Mouse (Mus musculus): ENCODE measurements at regions not wholly inside any gene's neighbourhood (a gene's known extent, or its start where the extent isn't known, plus 50 kb on each side); places are given as distances from the start of the nearest gene placed in this dataset.

- no peak for DNase-seq (ENCODE audit: low spot score)
Measured at GRCm38 (mm10) chr9:113091881-113092280, 616.2 kb downstream of the Pdcd6ip start.

DNA sequence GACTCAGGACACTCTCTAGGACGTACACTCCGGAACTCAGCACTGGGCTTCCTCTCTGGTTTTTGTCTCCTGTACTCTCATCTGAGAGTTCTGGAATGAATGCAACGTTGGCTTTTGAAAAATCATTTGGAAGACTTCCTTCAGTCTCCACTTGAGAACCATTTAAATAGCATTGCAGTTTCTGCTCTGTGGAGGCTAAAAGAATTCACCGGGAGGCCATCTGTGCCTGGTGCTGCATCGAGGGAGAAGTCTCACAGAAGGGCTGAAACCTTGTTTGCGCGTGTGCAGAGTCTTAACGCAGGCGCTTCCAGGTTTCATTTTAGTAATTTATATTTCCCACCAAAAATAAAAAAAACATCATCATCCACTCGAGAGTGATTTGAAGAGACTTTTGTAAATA lies 620.3 kb downstream of the Pdcd6ip start:
- peak; percentile 22 for DNase-seq (ENCODE audit: low spot score)

DNA sequence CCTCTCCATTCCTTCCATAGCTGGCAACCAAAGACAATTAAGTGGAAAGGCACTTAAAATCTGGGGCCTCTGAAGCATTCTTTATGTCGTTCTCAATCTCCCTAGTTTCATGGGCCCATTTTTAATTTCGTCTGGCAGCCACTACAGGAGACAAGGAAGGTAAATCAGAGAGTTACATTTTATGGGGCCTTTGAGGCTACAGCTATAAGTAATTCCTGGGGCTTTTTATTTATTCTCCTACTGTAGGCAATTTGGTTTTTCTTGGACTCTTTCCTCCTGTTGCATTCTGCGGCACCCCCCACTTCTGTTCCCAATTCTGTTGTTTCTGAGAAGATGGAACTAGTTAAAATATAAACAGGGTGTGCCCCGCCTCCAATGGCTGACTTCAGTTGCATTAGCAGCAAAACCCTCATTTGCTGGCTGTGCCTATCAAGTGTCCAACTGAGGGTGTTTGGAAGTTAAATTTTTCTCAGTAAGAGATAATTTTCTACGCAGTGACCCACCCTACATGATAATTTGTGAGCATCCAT lies 622.7 kb downstream of the Pdcd6ip start:
- DNase-seq (ENCODE audit: low spot score), result no peak

- DNase-seq (ENCODE audit: low spot score), result no peak
Measured at GRCm38 (mm10) chr9:113074866-113075265, 633.2 kb downstream of the Pdcd6ip start.

DNA sequence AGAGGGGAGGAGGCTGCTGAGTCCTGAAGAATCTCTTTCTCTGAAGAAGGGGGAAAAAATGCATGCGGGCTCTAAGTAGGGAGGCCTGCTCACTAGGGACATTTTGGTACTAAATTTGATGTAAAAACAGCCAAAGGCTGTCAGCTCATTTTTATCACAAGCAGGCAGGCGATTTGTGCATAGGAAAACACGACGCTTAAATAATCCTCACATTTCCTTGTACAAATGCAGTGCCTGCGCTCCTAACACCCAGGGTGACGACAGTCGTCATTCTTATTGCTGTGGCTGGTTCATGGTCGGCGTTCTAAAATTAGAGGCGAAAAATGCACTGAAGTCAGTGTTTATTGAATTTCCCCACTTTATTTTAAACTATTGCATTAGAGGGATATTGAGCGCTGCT lies 650.6 kb downstream of the Pdcd6ip start:
- no peak for DNase-seq (ENCODE audit: low spot score)

DNA sequence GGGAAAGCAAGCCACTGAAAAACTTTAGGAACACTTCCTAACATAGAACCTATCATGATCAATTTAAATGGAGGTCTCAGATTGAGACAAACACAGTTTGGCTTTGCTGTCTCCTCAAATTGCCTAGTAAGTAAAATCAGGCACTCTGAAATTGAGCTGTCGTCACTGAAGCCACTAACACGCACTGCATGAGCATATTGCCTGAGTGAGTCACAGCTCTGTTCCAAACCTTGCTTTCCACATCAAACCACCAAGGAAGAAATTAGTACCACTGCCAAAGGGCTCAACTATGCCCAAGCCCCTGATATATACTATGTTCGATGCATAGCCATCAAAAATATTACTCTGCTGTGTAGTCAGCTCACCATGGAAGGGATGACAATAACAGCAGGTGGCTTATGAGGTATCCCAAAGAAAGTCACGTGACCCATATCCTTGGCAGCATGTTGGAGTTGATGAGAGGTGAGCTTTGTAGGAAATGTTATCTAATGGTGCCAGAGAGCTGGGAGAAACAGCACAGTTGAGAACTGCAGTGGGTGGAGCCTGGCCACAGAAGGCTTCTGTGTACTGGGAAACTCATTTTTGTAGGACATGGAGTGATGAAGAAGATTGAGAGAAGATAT lies 663.4 kb downstream of the Pdcd6ip start:
- no peak for DNase-seq (ENCODE audit: low spot score)

- DNase-seq (ENCODE audit: low spot score), result no peak
Measured at GRCm38 (mm10) chr9:113040885-113041284, 667.2 kb downstream of the Pdcd6ip start.

- DNase-seq (ENCODE audit: low spot score), result no peak
Measured at GRCm38 (mm10) chr9:113033996-113034395, 674.1 kb downstream of the Pdcd6ip start.

GRCm38 (mm10) chr9:113029091-113029490 lies 679.0 kb downstream of the Pdcd6ip start:
- DNase-seq (ENCODE audit: low spot score), result no peak

- DNase-seq (ENCODE audit: low spot score), result no peak
Measured at GRCm38 (mm10) chr9:113026904-113027193, 681.2 kb downstream of the Pdcd6ip start.

DNA sequence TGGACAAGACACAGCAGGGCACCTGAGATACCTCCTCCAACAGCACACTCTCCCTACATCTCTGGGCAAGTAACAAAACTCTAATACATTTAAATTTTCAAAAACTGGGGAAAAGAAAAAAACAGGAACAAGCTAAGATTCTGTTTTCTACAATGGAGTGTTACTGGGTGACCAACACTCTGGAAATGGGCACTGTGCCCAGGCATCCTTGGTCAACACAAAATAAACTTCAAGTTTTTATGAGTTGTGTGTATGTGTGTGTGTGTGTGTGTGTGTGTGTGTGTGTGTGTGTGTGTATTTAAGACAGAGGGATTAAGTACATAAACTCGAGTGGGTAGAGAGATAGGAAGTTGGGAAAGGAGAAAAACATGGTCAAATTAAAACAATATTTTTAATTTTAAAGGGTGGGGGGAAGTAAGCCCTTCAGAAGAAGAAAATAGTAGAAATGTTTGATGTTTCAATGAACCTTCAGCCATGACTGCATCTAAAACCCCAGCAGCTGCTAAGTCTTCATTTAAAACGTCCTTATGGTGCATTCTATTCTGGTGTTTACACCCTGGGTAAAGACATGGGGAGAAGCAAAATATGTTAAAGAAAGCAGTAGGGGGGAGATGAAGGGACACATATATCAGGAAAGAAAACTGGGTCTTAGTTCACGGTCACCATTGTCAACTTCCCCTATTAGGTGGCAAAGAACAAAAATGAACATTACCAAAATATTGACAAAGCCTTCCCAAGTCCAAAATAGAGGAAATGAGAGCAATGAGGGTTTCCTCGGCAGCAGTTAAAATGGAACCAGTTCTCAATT lies 681.8 kb downstream of the Pdcd6ip start:
- no peak for DNase-seq (ENCODE audit: low spot score)

DNA sequence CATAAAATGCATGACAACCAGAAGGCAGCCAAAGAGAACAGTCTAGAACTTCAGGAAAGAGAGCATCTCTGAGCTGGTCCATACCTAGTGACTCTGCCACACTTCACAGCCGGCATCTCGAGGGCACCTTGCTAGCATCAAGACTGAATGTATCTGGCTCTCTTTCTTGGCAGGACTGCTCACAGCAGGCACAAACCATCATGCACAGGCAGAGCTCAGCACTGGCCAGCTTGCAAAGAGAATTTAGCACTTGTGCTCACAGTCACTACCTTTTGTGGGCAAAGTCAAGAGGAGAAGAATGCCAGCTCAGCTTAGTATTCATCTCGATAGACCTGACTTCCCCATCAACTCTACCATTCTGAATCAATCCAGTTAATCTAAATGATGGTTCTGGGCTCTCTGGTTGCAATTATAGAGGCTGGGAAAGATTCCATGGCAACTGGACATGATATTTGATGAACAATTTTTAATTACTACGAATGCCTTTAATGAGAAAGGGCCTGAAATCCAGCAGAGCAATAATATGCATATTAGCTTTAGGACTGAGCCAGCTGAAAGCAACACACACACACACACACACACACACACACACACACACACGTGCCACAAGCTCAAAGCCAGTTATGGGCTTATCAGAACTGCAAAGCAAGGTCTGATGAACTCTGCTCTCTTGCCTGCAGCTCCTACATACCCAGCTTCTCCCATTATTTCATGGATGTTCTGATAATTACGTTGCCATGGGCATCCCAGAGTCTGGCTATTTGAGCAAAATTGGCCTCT lies 686.0 kb downstream of the Pdcd6ip start:
- DNase-seq (ENCODE audit: low spot score), result no peak

- DNase-seq (ENCODE audit: low spot score), result no peak
Measured at GRCm38 (mm10) chr9:113019576-113019975, 688.5 kb downstream of the Pdcd6ip start.

DNA sequence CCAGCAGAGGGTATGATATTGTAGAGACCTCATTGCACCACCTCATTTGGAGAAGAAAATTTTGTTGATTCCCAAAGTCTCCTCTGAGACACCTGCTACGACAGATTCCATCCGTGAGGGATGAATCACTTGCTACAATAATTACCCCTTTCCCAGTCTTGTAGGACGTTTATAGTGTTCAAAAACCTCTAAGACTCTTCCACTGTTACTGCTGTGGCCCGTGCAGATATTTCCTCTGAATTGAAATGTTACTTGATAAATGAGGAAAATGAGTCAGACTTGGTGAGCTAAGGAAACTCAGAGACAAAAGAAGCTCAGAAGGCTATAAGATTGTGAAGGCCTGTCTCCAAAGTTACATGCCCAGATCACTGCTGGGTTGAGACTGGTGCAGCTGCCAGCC lies 700.0 kb downstream of the Pdcd6ip start:
- no peak for DNase-seq (ENCODE audit: low spot score)

DNA sequence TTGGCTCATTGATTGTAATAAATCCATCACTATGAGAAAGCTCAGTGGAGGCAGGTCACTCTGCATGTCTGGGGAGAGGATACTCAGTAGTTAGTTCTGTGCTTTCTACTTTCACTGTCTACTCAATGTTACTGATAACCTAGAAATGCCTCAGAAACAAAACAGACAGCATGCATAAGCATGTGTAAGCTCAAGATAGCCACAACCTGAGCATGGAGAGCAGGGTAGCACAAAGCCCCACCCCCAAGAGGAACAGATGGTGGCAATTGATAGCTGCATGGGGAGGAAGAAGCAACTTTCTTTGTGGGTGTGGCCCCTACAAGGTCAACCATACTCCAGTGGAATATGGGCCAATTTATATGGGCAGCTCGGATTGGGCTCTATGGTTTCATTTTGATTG lies 711.9 kb downstream of the Pdcd6ip start:
- no peak for DNase-seq (ENCODE audit: low spot score)

DNA sequence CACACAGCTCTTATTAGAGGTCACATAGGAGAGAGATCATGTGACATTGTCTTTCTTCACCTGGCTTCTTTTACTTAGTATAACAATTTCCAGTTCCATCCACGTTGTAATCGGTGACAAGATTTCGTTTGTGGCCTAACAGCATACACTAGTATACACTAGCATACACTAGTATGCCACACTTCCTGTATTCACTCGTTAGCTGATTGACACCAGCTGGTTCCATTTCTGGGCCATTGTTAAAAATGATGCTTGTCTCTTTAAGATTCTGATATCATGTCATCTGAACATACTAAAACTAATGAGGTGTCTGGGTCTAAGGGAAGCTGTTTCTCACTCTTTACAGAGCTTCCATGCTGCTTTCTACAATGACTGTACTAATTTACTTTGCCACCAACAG lies 713.3 kb downstream of the Pdcd6ip start:
- no peak for DNase-seq (ENCODE audit: low spot score)

DNA sequence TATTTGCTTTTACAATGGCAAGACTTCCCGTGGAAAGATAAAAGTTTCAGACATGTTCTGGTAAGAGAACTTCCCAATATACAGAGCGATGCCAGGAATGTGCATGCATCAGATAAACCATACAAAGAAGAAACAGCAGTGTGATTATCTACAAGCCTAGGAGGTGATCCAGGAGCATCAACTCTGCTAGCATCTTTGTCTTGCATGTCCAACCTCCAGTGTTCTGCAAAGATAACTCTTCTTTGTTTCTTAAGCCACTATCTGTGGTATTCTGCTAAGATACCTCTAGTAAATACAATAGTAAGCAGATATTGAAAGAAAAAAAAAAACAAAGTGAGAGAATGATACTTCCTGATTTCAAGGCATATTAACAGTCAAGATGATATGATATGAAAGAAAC lies 714.4 kb downstream of the Pdcd6ip start:
- DNase-seq (ENCODE audit: low spot score), result no peak

GRCm38 (mm10) chr9:112992937-112993336 lies 715.1 kb downstream of the Pdcd6ip start:
- no peak for DNase-seq (ENCODE audit: low spot score)

DNA sequence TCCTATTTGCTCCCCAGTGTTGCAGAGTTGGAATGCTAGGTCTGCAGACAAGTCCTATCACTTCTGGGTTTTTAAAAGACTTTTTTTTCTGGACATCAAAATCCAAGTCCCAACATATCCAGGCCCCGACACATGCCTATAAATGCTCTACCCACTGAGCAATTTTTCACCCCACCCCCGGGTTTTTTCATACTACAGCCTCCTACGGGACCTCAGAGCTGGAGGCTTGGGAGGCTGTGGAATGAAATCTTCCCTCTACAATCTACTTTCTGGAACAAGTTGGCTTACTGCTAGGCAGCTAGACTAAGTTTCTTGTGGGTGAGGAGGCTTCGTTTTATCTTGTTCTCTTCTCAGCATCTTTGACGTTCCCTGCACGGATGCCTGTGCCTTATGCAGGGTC lies 724.7 kb downstream of the Pdcd6ip start:
- DNase-seq (ENCODE audit: low spot score), result no peak

DNA sequence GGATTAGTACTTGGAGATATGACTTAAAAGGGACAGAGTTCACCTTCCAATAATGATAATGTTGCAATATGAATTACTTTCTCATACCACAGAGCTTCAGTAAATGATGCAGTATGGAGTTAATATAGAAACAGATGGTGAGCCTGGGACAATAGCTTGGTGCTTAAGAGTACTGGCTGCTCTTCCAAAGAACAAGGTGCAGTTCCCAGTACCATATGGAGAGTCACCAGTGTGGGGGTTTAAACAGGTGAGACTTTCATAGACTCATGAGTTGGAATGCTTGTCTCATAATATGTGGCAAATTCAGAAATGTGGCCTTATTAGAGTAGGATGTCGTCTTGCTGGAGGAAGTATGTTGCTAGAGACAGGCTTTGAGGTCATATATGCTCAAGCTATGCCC lies 715.8 kb upstream of the Arpp21 start:
- DNase-seq (ENCODE audit: low spot score), result no peak

DNA sequence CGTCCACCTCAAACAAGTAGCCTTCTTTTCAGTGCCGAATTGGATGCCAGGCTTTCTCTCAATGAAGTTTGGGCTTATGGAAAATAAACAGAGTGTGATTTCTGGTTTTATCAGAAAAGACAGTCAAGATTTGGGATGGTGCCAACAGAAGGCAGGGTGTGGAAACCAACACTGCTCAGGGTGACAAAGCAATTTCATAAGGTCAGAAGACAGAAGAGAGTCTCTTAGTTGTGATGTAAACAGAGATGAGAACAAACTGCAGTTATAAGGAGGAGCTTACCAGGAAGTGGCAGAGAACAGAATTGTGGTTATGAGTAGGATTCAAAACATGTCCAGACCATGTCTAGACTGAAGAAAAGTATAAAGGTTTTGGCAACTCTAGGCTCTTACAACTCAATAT lies 714.3 kb upstream of the Arpp21 start:
- no peak for DNase-seq (ENCODE audit: low spot score)

DNA sequence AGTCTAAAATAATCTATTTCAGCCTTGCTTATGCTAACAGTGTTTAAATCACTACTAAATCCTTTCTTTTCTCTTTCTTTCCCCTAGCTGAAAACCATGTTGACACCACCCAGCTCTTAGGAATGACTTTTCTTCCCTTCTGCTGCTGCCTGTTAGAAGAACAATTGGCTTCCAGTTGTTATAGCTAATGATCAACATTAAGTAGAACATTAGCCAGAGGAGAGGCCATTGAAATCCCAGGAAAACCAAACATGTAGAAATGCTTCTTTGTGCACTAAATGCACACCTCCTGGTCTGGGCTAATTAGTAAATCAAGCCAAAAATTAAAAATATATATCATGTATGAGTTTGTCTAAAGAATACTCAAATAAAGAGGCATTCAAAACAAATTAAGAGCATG lies 703.0 kb upstream of the Arpp21 start:
- no peak for DNase-seq (ENCODE audit: low spot score)

Measured in left cerebral cortex, adult 11 months (tissue).